Comparison of ENCODE assay signal across 8 mouse cellular contexts in the genomic region with DNA sequence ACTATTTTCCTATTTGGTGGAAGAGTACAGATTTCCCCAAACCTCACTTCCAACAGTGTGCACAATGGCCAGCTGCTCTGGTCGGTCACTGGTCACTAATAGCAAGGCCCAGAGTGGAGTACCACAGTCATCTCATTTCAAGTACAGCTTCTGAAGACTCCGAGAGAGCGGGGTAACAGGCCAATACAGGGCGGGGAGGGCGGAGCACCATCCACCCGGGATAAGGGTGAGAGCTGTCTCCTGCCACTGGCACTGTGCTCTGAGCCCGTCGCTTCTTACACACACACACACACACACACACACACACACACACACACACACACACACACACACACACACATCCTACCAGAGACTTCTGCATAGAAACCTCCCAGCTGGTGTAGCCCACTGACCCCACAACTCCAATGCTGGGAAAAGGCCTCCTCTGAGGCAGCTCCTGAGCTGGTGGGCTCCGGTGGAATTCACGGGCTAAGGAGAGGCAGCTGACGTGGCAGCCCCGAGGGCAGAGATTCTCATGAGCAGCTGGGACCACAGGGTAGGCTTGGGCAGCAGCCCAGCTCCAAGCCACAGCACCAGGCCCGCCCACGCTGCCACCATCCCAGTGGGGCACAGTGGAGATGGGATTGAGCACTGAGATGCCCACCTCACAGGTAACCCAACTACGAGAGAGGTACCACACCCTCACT. TPM values are rescaled to one million over a fixed set of nuclear protein-coding genes. Genes with fewer than 3 reads are reported as not detected.
DNase-seq lines count a peak whose midpoint lies in the region; ATAC-seq and TF ChIP-seq lines count a peak whose summit lies in the region.

No protein-coding gene starts in this region.

- 41% methylated on average over 14 of the region's 15 CpGs for WGBS in kidney, embryonic 15.5 days
- WGBS in hindbrain, embryonic 11.5 days, result 35% methylated on average over 13 of the region's 15 CpGs

- peaks cover 74% of the 10 kb centered on the region for H3K4me1 ChIP-seq in kidney, embryonic 15.5 days
- H3K4me1 ChIP-seq in hindbrain, embryonic 11.5 days (replicated peaks; ENCODE audit: control insufficient read depth, insufficient read depth, low read length), result peaks cover 47% of the 10 kb centered on the region

- DNase-seq in kidney, postnatal 14 days, result no peak
- DNase-seq in brain, embryonic 14.5 days (ENCODE audit: low read depth), result peak; percentile 88
- DNase-seq in hindbrain, embryonic 11.5 days (ENCODE audit: low spot score), result no peak
- DNase-seq in mesoderm, embryonic 11.5 days (ENCODE audit: low read depth, low spot score), result peak; percentile 65
- DNase-seq in layer of hippocampus, postnatal 14 days (ENCODE audit: low spot score in 2 of 2), result no peak
- DNase-seq in ovary, postnatal 10 days (ENCODE audit: low spot score), result no peak
- no peak for DNase-seq in yolk sac, embryonic 10.5 days (ENCODE audit: low spot score)

- peaks cover 36% of the 10 kb centered on the region for H3K36me3 ChIP-seq in kidney, embryonic 15.5 days
- H3K36me3 ChIP-seq in hindbrain, embryonic 11.5 days (ENCODE audit: control insufficient read depth, insufficient read depth, low read length), result 0 out of 2 replicates have a peak, but pooled peaks cover 8% of the 10 kb centered on the region

- 0 out of 2 replicates have a peak overlapping the region, but pooled peaks have one; percentile 6 for H3K4me3 ChIP-seq in kidney, embryonic 15.5 days (replicated peaks)
- no peak overlapping the region for H3K4me3 ChIP-seq in hindbrain, embryonic 11.5 days (ENCODE audit: low read depth, low read length)

- no peak for TF ChIP-seq CTCF in brain, embryonic 14.5 days (IDR thresholded peaks at IDR 0.05; ENCODE audit: borderline replicate concordance, extremely low read depth, insufficient read depth, insufficient read length)

- 0 out of 2 replicates have a peak, but pooled peaks have one; percentile 0 for ATAC-seq in kidney, embryonic 15.5 days (replicated peaks; ENCODE audit: low FRiP score)
- peak; percentile 2; the same call in 1 of the 2 replicates for ATAC-seq in hindbrain, embryonic 11.5 days (ENCODE audit: low FRiP score)

- H3K4me2 ChIP-seq in kidney, embryonic 15.5 days, result peak overlapping the region; percentile 96
- peak overlapping the region; percentile 17 for H3K4me2 ChIP-seq in hindbrain, embryonic 11.5 days (replicated peaks; ENCODE audit: low read depth, low read length)

- H3K9me3 ChIP-seq in kidney, embryonic 15.5 days (replicated peaks), result no peaks in the 10 kb centered on the region
- H3K9me3 ChIP-seq in hindbrain, embryonic 11.5 days (ENCODE audit: control insufficient read depth, low read length), result no peaks in the 10 kb centered on the region

- H3K9ac ChIP-seq in kidney, embryonic 15.5 days, result peak overlapping the region; percentile 5
- H3K9ac ChIP-seq in hindbrain, embryonic 11.5 days (ENCODE audit: low read depth, low read length), result peak overlapping the region; percentile 36

- no peaks in the 10 kb centered on the region for H3K27me3 ChIP-seq in kidney, embryonic 15.5 days
- no peaks in the 10 kb centered on the region for H3K27me3 ChIP-seq in hindbrain, embryonic 11.5 days (ENCODE audit: control insufficient read depth, insufficient read depth, low read length)

- peak overlapping the region; percentile 92 for H3K27ac ChIP-seq in kidney, embryonic 15.5 days
- peak overlapping the region; percentile 99 for H3K27ac ChIP-seq in hindbrain, embryonic 11.5 days (ENCODE audit: low read depth, low read length)

- TF ChIP-seq POLR2A in brain, embryonic 14.5 days (IDR thresholded peaks at IDR 0.05; ENCODE audit: borderline replicate concordance, extremely low read depth, insufficient read depth, insufficient read length, poor library complexity, severe bottlenecking), result no peak

RNA-seq across cellular contexts. Expression of a gene that starts 8.9 kb away (rescaled TPM):
- 403 and 424 TPM in 2 replicates for polyA plus RNA-seq in kidney, embryonic 15.5 days (2015; fragmentation: Nextera tagmentation; extraction: Ambion mirVana)
- polyA plus RNA-seq in brain, embryonic 14.5 days (2012; rRNA removed), result 488 and 561 TPM in 2 replicates
- 529 and 534 TPM in 2 replicates for polyA plus RNA-seq in hindbrain, embryonic 11.5 days (2014; fragmentation: Nextera tagmentation; extraction: Ambion mirVana)
- total RNA-seq in layer of hippocampus, postnatal 14 days (2021), result 100 to 1,000 TPM; 215 to 224 TPM

RNA-seq across cellular contexts. Expression of a gene that starts 17.3 kb away (rescaled TPM):
- 21.1 and 22.5 TPM in 2 replicates for polyA plus RNA-seq in kidney, embryonic 15.5 days (2015; fragmentation: Nextera tagmentation; extraction: Ambion mirVana)
- 3.9 and 6.7 TPM in 2 replicates for polyA plus RNA-seq in brain, embryonic 14.5 days (2012; rRNA removed)
- 1.4 and 1.6 TPM in 2 replicates for polyA plus RNA-seq in hindbrain, embryonic 11.5 days (2014; fragmentation: Nextera tagmentation; extraction: Ambion mirVana)
- 1 to 10 TPM; 2.0 to 4.9 TPM for total RNA-seq in layer of hippocampus, postnatal 14 days (2021)

RNA-seq across cellular contexts. Expression of a gene that starts 38.9 kb away (rescaled TPM):
- 47.8 and 55.8 TPM in 2 replicates for polyA plus RNA-seq in kidney, embryonic 15.5 days (2015; fragmentation: Nextera tagmentation; extraction: Ambion mirVana)
- 21.4 and 29.6 TPM in 2 replicates for polyA plus RNA-seq in brain, embryonic 14.5 days (2012; rRNA removed)
- polyA plus RNA-seq in hindbrain, embryonic 11.5 days (2014; fragmentation: Nextera tagmentation; extraction: Ambion mirVana), result 26.9 and 27.7 TPM in 2 replicates
- total RNA-seq in layer of hippocampus, postnatal 14 days (2021), result 10 to 100 TPM; 12.1 to 13.0 TPM

RNA-seq across cellular contexts. Expression of a gene that starts 43.0 kb away (rescaled TPM):
- polyA plus RNA-seq in kidney, embryonic 15.5 days (2015; fragmentation: Nextera tagmentation; extraction: Ambion mirVana), result 7.1 and 8.1 TPM in 2 replicates
- polyA plus RNA-seq in brain, embryonic 14.5 days (2012; rRNA removed), result 79.7 and 82.3 TPM in 2 replicates
- polyA plus RNA-seq in hindbrain, embryonic 11.5 days (2014; fragmentation: Nextera tagmentation; extraction: Ambion mirVana), result 8.0 and 9.8 TPM in 2 replicates
- 10 to 100 TPM; 83.3 to 98.4 TPM for total RNA-seq in layer of hippocampus, postnatal 14 days (2021)

RNA-seq across cellular contexts. Expression of a gene that starts 45.7 kb away (rescaled TPM):
- polyA plus RNA-seq in kidney, embryonic 15.5 days (2015; fragmentation: Nextera tagmentation; extraction: Ambion mirVana), result 1.3 TPM in 2 replicates
- 1.2 and 1.6 TPM in 2 replicates for polyA plus RNA-seq in brain, embryonic 14.5 days (2012; rRNA removed)
- 0.18 and 0.39 TPM in 2 replicates for polyA plus RNA-seq in hindbrain, embryonic 11.5 days (2014; fragmentation: Nextera tagmentation; extraction: Ambion mirVana)
- total RNA-seq in layer of hippocampus, postnatal 14 days (2021), result 1 to 10 TPM in 1 of 2 experiments, under 1 TPM in 1; 0.95 to 1.5 TPM

Comparison
In these comparisons a context has a peak if more than half of its experiments do, and no peak if none do; other contexts are left out.
1. DNase-seq: peak in brain, embryonic 14.5 days (single experiment) and mesoderm, embryonic 11.5 days (single experiment); none in kidney, postnatal 14 days (single experiment), hindbrain, embryonic 11.5 days (single experiment), layer of hippocampus, postnatal 14 days (0 of 2), ovary, postnatal 10 days (single experiment) and yolk sac, embryonic 10.5 days (single experiment).